ENCODE assay signal across 9 mouse cellular contexts in genomic region chr13:98316140-98316479, GRCm38 (mm10). TPM values are rescaled to one million over a fixed set of nuclear protein-coding genes. Genes with fewer than 3 reads are reported as not detected.
DNase-seq lines count a peak whose midpoint lies in the region; ATAC-seq and TF ChIP-seq lines count a peak whose summit lies in the region.
"Had no signal": no experiment of that assay in that cellular context is flagged by ENCODE, and none has a peak within 500 bp of the region (broad histone marks: within the 10 kb centered on the region; RNA-seq: fewer than 3 reads in every experiment).

No protein-coding gene starts in this region.

- DNase-seq in kidney, adult 2 months = no peak
- DNase-seq in kidney, postnatal 14 days = no peak
- DNase-seq in MEL (ENCODE audit: low read depth, low spot score) = no peak
- DNase-seq in forebrain, postnatal 0 days = no peak
- no peak for DNase-seq in midbrain, embryonic 10.5 days (ENCODE audit: low spot score)
- no peak for DNase-seq in layer of hippocampus, postnatal 36 days
- no peak for DNase-seq in cerebellum, postnatal 14 days
- no peak for DNase-seq in layer of hippocampus, adult 11-12 months (ENCODE audit: low spot score)

- peaks cover 4% of the 10 kb centered on the region; the same call in 1 of the 2 replicates for H3K4me1 ChIP-seq in kidney, adult 2 months (ENCODE audit: control insufficient read depth, insufficient read depth, low read length)
- peaks cover 9 to 21% of the 10 kb centered on the region in 2 experiments for H3K4me1 ChIP-seq in MEL (ENCODE audit: control insufficient read depth in 1 of 2, insufficient read depth in 2 of 2, low read length in 2 of 2)
- peaks cover 6% of the 10 kb centered on the region; the same call in 1 of the 2 replicates for H3K4me1 ChIP-seq in forebrain, postnatal 0 days (ENCODE audit: insufficient read depth)
- peaks cover 27% of the 10 kb centered on the region for H3K4me1 ChIP-seq in midbrain, embryonic 10.5 days

- no peak for TF ChIP-seq RAD21 in MEL (IDR thresholded peaks at IDR 0.05; ENCODE audit: low read depth, low read length)

- no peaks in the 10 kb centered on the region for H3K27me3 ChIP-seq in kidney, adult 2 months (replicated peaks; ENCODE audit: control insufficient read depth, insufficient read depth, low read length)
- H3K27me3 ChIP-seq in MEL (ENCODE audit: control insufficient read depth in 1 of 2, insufficient read depth in 2 of 2, low read length in 2 of 2) = no peaks in the 10 kb centered on the region
- H3K27me3 ChIP-seq in forebrain, postnatal 0 days (ENCODE audit: insufficient read depth, low read length) = no peaks in the 10 kb centered on the region
- no peaks in the 10 kb centered on the region for H3K27me3 ChIP-seq in midbrain, embryonic 10.5 days (ENCODE audit: low read depth, poor library complexity, severe bottlenecking)

- no peak for TF ChIP-seq CTCF in kidney, adult 2 months (conservative IDR thresholded peaks at IDR 0.05; ENCODE audit: insufficient read depth, insufficient read length, low read depth, low read length)
- no peak for TF ChIP-seq CTCF in MEL (IDR thresholded peaks at IDR 0.05 in 2 of 3, conservative IDR thresholded peaks at IDR 0.05 in 1 of 3; ENCODE audit: control insufficient read depth in 1 of 3, insufficient read depth in 1 of 3, low read depth in 2 of 3, low read length in 3 of 3, poor library complexity in 1 of 3, severe bottlenecking in 1 of 3)
- TF ChIP-seq CTCF in forebrain, postnatal 0 days (IDR thresholded peaks at IDR 0.05; ENCODE audit: low read depth) = no peak

- 2% methylated on average over 17 of the region's 17 CpGs for WGBS in kidney, adult 2 months
- under 1% methylated on average over 16 of the region's 17 CpGs for WGBS in forebrain, postnatal 0 days
- 1% methylated on average over 17 of the region's 17 CpGs for WGBS in midbrain, embryonic 10.5 days

- peak overlapping the region; percentile 98 for H3K9ac ChIP-seq in MEL (ENCODE audit: control insufficient read depth, low read depth, low read length, poor library complexity, severe bottlenecking)
- peak overlapping the region; percentile 84 for H3K9ac ChIP-seq in forebrain, postnatal 0 days

- H3K4me2 ChIP-seq in forebrain, postnatal 0 days (ENCODE audit: low read depth) = peak overlapping the region; percentile 67

- no peaks in the 10 kb centered on the region for H3K9me3 ChIP-seq in MEL (replicated peaks; ENCODE audit: insufficient read depth, low read length)
- no peaks in the 10 kb centered on the region for H3K9me3 ChIP-seq in forebrain, postnatal 0 days (ENCODE audit: low read length)
- H3K9me3 ChIP-seq in midbrain, embryonic 10.5 days (replicated peaks) = no peaks in the 10 kb centered on the region

- H3K4me3 ChIP-seq in kidney, adult 2 months (ENCODE audit: insufficient read depth, low read depth, low read length) = peak overlapping the region; percentile 99
- peak overlapping the region; percentile 63 to 90 for H3K4me3 ChIP-seq in MEL (ENCODE audit: control insufficient read depth in 1 of 2, insufficient read depth in 1 of 2, low read depth in 2 of 2, low read length in 2 of 2)
- peak overlapping the region; percentile 93 for H3K4me3 ChIP-seq in forebrain, postnatal 0 days (ENCODE audit: low read depth, low read length)
- peak overlapping the region; percentile 100 for H3K4me3 ChIP-seq in midbrain, embryonic 10.5 days

- ATAC-seq in forebrain, postnatal 0 days = no peak

- peaks cover 14% of the 10 kb centered on the region for H3K36me3 ChIP-seq in kidney, adult 2 months (ENCODE audit: control insufficient read depth, insufficient read depth, low read length)
- H3K36me3 ChIP-seq in MEL (ENCODE audit: control insufficient read depth in 1 of 2, insufficient read depth in 2 of 2, low read length in 2 of 2) = peaks cover 36 to 46% of the 10 kb centered on the region in 2 experiments
- H3K36me3 ChIP-seq in forebrain, postnatal 0 days (ENCODE audit: insufficient read depth) = peaks cover 25% of the 10 kb centered on the region
- peaks cover 40% of the 10 kb centered on the region for H3K36me3 ChIP-seq in midbrain, embryonic 10.5 days

- H3K27ac ChIP-seq in kidney, adult 2 months (ENCODE audit: insufficient read depth, low read depth, low read length) = no peak overlapping the region; the same call in 1 of the 2 replicates
- peak overlapping the region; percentile 72 for H3K27ac ChIP-seq in MEL (ENCODE audit: control insufficient read depth, low read depth, low read length)
- H3K27ac ChIP-seq in forebrain, postnatal 0 days (ENCODE audit: low read depth, low read length) = peak overlapping the region; percentile 91
- peak overlapping the region; percentile 98 for H3K27ac ChIP-seq in midbrain, embryonic 10.5 days (replicated peaks)

- no peak for TF ChIP-seq POLR2A in kidney, adult 2 months (IDR thresholded peaks at IDR 0.05; ENCODE audit: low read depth, low read length)
- TF ChIP-seq POLR2A in MEL (IDR thresholded peaks at IDR 0.05; ENCODE audit: control insufficient read depth in 1 of 2, insufficient read depth in 1 of 2, low read depth in 1 of 2, low read length in 2 of 2, poor library complexity in 1 of 2) = no peak

- H3K79me2 ChIP-seq in MEL (ENCODE audit: control insufficient read depth, insufficient read depth, low read length, poor library complexity) = peaks cover 44% of the 10 kb centered on the region

- no peak for TF ChIP-seq EP300 in MEL (IDR thresholded peaks at IDR 0.05; ENCODE audit: low read depth in 1 of 2, low read length in 2 of 2)

TF ChIP-seq in MEL, 35 proteins besides CTCF, POLR2A, EP300 and RAD21:
- TF ChIP-seq SMC3 (IDR thresholded peaks at IDR 0.05; ENCODE audit: low read depth, low read length) (no peak), MYB (IDR thresholded peaks at IDR 0.05; ENCODE audit: low read depth, low read length) (no peak), ZNF384 (IDR thresholded peaks at IDR 0.05; ENCODE audit: low read depth, low read length) (peak; percentile 28; the same call in 1 of the 2 replicates), ZKSCAN1 (IDR thresholded peaks at IDR 0.05; ENCODE audit: low read depth, low read length) (no peak), UBTF (IDR thresholded peaks at IDR 0.05; ENCODE audit: borderline replicate concordance, insufficient read depth, low read depth, low read length) (0 out of 2 replicates have a peak, but pooled peaks have one; percentile 21), GATA1 (IDR thresholded peaks at IDR 0.05; ENCODE audit: low read depth, low read length) (no peak)

RNA-seq across cellular contexts. Expression of gene Btf3, which starts 0.7 kb away (rescaled TPM):
- polyA plus RNA-seq in kidney, adult 2 months (2012; rRNA removed) = 153 and 173 TPM in 2 replicates
- 1,152 and 1,208 TPM in 2 replicates for total RNA-seq in MEL (2012; rRNA removed)
- polyA plus RNA-seq in MEL (2012; ENCODE audit: insufficient read depth in 1 of 2, insufficient read length in 2 of 2, low read depth in 1 of 2, low replicate concordance in 2 of 2, missing spikeins in 1 of 2) = 1,000 to 10,000 TPM in 1 of 2 experiments, 100 to 1,000 TPM in 1; 227 to 1,291 TPM
- 435 and 523 TPM in 2 replicates for total RNA-seq in forebrain, postnatal 0 days (2014; rRNA removed)
- 562 and 667 TPM in 2 replicates for polyA plus RNA-seq in forebrain, postnatal 0 days (2015; fragmentation: Nextera tagmentation; extraction: Ambion mirVana)
- 640 and 750 TPM in 2 replicates for polyA plus RNA-seq in midbrain, embryonic 10.5 days (2016; fragmentation: Nextera tagmentation; extraction: Ambion mirVana)
- total RNA-seq in layer of hippocampus, postnatal 36 days (2021) = 100 to 1,000 TPM; 187 to 191 TPM

RNA-seq across cellular contexts. Expression of gene Gm21976, which starts 36.4 kb away (rescaled TPM):
- not detected in 2 replicates for polyA plus RNA-seq in kidney, adult 2 months (2012; rRNA removed)
- total RNA-seq in MEL (2012; rRNA removed) = not detected in 2 replicates
- polyA plus RNA-seq in MEL (2012; ENCODE audit: insufficient read depth in 1 of 2, insufficient read length in 2 of 2, low read depth in 1 of 2, low replicate concordance in 2 of 2, missing spikeins in 1 of 2) = not detected
- 1.0 TPM in 1 of 2 replicates, not detected in the other for total RNA-seq in forebrain, postnatal 0 days (2014; rRNA removed)
- not detected in 2 replicates for polyA plus RNA-seq in forebrain, postnatal 0 days (2015; fragmentation: Nextera tagmentation; extraction: Ambion mirVana)
- polyA plus RNA-seq in midbrain, embryonic 10.5 days (2016; fragmentation: Nextera tagmentation; extraction: Ambion mirVana) = not detected in 2 replicates
- total RNA-seq in layer of hippocampus, postnatal 36 days (2021) = not detected
- total RNA-seq: hematopoietic stem cell, adult 5-6 weeks had no signal

RNA-seq across cellular contexts. Expression of gene Foxd1, which starts 37.9 kb away (rescaled TPM):
- polyA plus RNA-seq in kidney, adult 2 months (2012; rRNA removed) = 0.91 and 1.1 TPM in 2 replicates
- total RNA-seq in MEL (2012; rRNA removed) = not detected in 2 replicates
- not detected for polyA plus RNA-seq in MEL (2012; ENCODE audit: insufficient read depth in 1 of 2, insufficient read length in 2 of 2, low read depth in 1 of 2, low replicate concordance in 2 of 2, missing spikeins in 1 of 2)
- total RNA-seq in forebrain, postnatal 0 days (2014; rRNA removed) = 2.0 and 2.2 TPM in 2 replicates
- 0.62 and 0.86 TPM in 2 replicates for polyA plus RNA-seq in forebrain, postnatal 0 days (2015; fragmentation: Nextera tagmentation; extraction: Ambion mirVana)
- polyA plus RNA-seq in midbrain, embryonic 10.5 days (2016; fragmentation: Nextera tagmentation; extraction: Ambion mirVana) = 3.4 and 3.7 TPM in 2 replicates
- 1 to 10 TPM in 1 of 2 experiments, under 1 TPM in 1; 0.65 to 1.4 TPM for total RNA-seq in layer of hippocampus, postnatal 36 days (2021)
- total RNA-seq: hematopoietic stem cell, adult 5-6 weeks had no signal

RNA-seq across cellular contexts. Expression of gene Ankra2, which starts 53.2 kb away (rescaled TPM):
- 9.9 and 11.1 TPM in 2 replicates for polyA plus RNA-seq in kidney, adult 2 months (2012; rRNA removed)
- 8.1 and 10.4 TPM in 2 replicates for total RNA-seq in MEL (2012; rRNA removed)
- 10 to 100 TPM in 1 of 2 experiments, not detected in 1; 14.7 TPM for polyA plus RNA-seq in MEL (2012; ENCODE audit: insufficient read depth in 1 of 2, insufficient read length in 2 of 2, low read depth in 1 of 2, low replicate concordance in 2 of 2, missing spikeins in 1 of 2)
- 95.5 and 110 TPM in 2 replicates for total RNA-seq in forebrain, postnatal 0 days (2014; rRNA removed)
- polyA plus RNA-seq in forebrain, postnatal 0 days (2015; fragmentation: Nextera tagmentation; extraction: Ambion mirVana) = 81.6 and 85.9 TPM in 2 replicates
- polyA plus RNA-seq in midbrain, embryonic 10.5 days (2016; fragmentation: Nextera tagmentation; extraction: Ambion mirVana) = 17.7 and 23.3 TPM in 2 replicates
- total RNA-seq in layer of hippocampus, postnatal 36 days (2021) = 10 to 100 TPM; 48.0 to 51.0 TPM

RNA-seq across cellular contexts. Expression of gene Utp15, which starts 53.3 kb away (rescaled TPM):
- 5.3 and 6.9 TPM in 2 replicates for polyA plus RNA-seq in kidney, adult 2 months (2012; rRNA removed)
- 50.8 and 60.8 TPM in 2 replicates for total RNA-seq in MEL (2012; rRNA removed)
- 10 to 100 TPM in 1 of 2 experiments, not detected in 1; 40.3 TPM for polyA plus RNA-seq in MEL (2012; ENCODE audit: insufficient read depth in 1 of 2, insufficient read length in 2 of 2, low read depth in 1 of 2, low replicate concordance in 2 of 2, missing spikeins in 1 of 2)
- total RNA-seq in forebrain, postnatal 0 days (2014; rRNA removed) = 27.5 and 33.5 TPM in 2 replicates
- 16.5 and 22.0 TPM in 2 replicates for polyA plus RNA-seq in forebrain, postnatal 0 days (2015; fragmentation: Nextera tagmentation; extraction: Ambion mirVana)
- polyA plus RNA-seq in midbrain, embryonic 10.5 days (2016; fragmentation: Nextera tagmentation; extraction: Ambion mirVana) = 41.9 and 46.8 TPM in 2 replicates
- 10 to 100 TPM; 20.6 to 20.7 TPM for total RNA-seq in layer of hippocampus, postnatal 36 days (2021)
